Mouse (Mus musculus) ES-E14 (cell line): ENCODE measurements around the gene Dlat.

Source experiments
- HCFC1 ChIP-seq: IDR thresholded peaks from 2 replicates; pipeline ENCODE4 v1.6.1; 2012; ENCODE audit warnings: low read length, inconsistent platforms, borderline replicate concordance; ENCODE audit not compliant: insufficient read depth
- ZC3H11A ChIP-seq: IDR thresholded peaks from 2 replicates; pipeline ENCODE4 v1.6.1; 2012; ENCODE audit warnings: low read depth, mild to moderate bottlenecking, inconsistent platforms, low read length, borderline replicate concordance

GRCm38 (mm10) chr9:50586955-50587354 is 72.6 kb downstream of the Dlat start:
- TF ChIP-seq HCFC1 = no peak
- no peak for TF ChIP-seq ZC3H11A
